Mouse (Mus musculus): ENCODE data around the gene Prkar2a. TPM values are rescaled to one million over a fixed set of nuclear protein-coding genes. Genes with fewer than 3 reads are reported as not detected.
A peak's percentile ranks its signal among the peaks of the same experiment; 100 is the strongest.

Gene Prkar2a
- polyA plus RNA-seq, 1 experiment from 2014 or later, result 27.0 TPM

DNA sequence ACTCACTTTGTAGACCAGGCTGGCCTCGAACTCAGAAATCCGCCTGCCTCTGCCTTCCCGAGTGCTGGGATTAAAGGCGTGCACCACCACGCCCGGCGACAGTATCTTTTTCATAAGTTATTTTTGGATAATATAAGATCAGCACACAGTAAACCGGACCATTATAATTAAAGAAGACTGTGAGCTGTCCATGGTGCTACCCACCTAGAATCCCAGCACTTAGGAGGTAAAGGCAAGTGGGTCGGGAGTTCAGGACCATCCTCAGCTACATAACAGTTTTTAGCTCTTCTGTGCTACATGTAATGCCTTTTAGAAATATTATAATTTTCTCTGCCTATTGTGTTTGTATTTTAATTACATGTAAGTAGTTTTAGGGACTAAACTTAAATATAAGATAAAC is 52.9 kb downstream of the Prkar2a start:
- Histone ChIP-seq H3K9me3 (replicated peaks) (no peaks in the 10 kb centered on the region), H3K4me1 (no peaks in the 10 kb centered on the region), H3K27me3 (ENCODE audit: low read depth, poor library complexity, severe bottlenecking) (no peaks in the 10 kb centered on the region), H3K27ac (no peak overlapping the region), H3K4me3 (no peak overlapping the region), H3K36me3 (peaks cover 57% of the 10 kb centered on the region)
- WGBS, result 90% methylated on average over 9 of the region's 9 CpGs
- DNase-seq (ENCODE audit: low spot score), result no peak

DNA sequence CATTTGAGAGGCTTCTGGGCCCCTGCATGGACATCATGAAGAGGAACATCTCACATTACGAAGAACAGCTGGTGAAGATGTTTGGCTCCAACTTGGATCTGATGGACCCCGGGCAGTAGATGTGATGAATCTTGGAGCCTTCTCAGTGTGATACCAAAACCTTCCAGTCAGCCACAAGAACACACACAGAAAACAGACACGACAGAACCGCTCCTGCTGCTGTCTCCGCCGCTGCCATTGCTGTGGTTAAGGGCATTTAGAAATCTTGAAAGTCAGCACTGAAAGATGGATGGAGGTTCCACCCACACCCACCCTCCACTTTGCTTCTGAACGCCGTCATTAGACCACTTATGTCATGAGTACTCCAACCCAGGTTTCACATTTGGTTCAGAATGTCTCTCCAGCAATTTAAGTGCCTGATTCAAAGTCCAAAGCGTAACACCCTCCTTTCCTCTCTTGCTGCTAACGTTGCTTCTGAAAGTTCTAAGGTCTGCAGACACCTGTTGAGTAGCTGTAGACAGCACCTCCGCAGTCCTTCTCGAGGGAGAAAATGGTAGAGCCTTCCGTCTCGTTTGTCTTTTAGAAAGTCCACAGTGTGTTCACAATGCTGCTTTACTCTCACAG is 57.9 kb downstream of the Prkar2a start:
- H3K4me1 ChIP-seq, result no peaks in the 10 kb centered on the region
- 87% methylated on average over 14 of the region's 14 CpGs for WGBS
- no peaks in the 10 kb centered on the region for H3K9me3 ChIP-seq (replicated peaks)
- peaks cover 67% of the 10 kb centered on the region for H3K36me3 ChIP-seq
- no peaks in the 10 kb centered on the region for H3K27me3 ChIP-seq (ENCODE audit: low read depth, poor library complexity, severe bottlenecking)
- no peak overlapping the region for H3K4me3 ChIP-seq
- no peak overlapping the region for H3K27ac ChIP-seq
- no peak for DNase-seq (ENCODE audit: low spot score)

DNA sequence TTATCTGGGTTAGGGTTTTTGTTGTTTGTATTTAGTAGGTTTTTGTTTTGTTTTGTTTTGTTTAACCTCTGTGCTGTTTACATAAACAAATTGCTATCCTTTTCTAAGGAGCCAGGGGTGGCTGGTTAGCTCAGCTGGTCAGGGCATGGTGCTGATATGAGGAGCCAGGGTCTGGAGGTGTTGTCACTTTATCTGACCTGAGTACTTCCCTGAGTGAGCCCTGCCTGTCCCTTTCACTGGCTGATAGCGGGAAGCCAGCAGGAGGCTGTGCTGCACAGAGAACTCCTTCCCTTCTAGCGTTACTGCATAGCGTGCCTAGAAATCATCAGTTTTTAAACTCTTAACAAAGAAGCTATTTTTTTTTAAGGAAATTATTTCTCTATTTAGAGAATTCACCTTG is 58.6 kb downstream of the Prkar2a start:
- no peak for DNase-seq (ENCODE audit: low spot score)
- Histone ChIP-seq H3K36me3 (peaks cover 60% of the 10 kb centered on the region), H3K27me3 (ENCODE audit: low read depth, poor library complexity, severe bottlenecking) (no peaks in the 10 kb centered on the region), H3K9me3 (replicated peaks) (no peaks in the 10 kb centered on the region), H3K4me1 (no peaks in the 10 kb centered on the region), H3K4me3 (no peak overlapping the region), H3K27ac (no peak overlapping the region)
- WGBS, result 87% methylated on average over 3 of the region's 3 CpGs

- no peaks in the 10 kb centered on the region for H3K9me3 ChIP-seq (replicated peaks)
- no peaks in the 10 kb centered on the region for H3K27me3 ChIP-seq (ENCODE audit: low read depth, poor library complexity, severe bottlenecking)
- H3K4me1 ChIP-seq, result no peaks in the 10 kb centered on the region
- 83% methylated on average over 11 of the region's 11 CpGs for WGBS
- no peak for DNase-seq (ENCODE audit: low spot score)
- peaks cover 52% of the 10 kb centered on the region for H3K36me3 ChIP-seq
- H3K27ac ChIP-seq, result no peak overlapping the region
- H3K4me3 ChIP-seq, result no peak overlapping the region
Observed at GRCm38 (mm10) chr9:108748600-108749183, 59.6 kb downstream of the Prkar2a start.

GRCm38 (mm10) chr9:108750616-108751015 is 61.5 kb downstream of the Prkar2a start:
- Histone ChIP-seq H3K9me3 (replicated peaks) (no peaks in the 10 kb centered on the region), H3K27me3 (ENCODE audit: low read depth, poor library complexity, severe bottlenecking) (no peaks in the 10 kb centered on the region), H3K4me1 (no peaks in the 10 kb centered on the region), H3K4me3 (no peak overlapping the region), H3K27ac (no peak overlapping the region), H3K36me3 (peaks cover 35% of the 10 kb centered on the region)
- 87% methylated on average over 11 of the region's 11 CpGs for WGBS
- no peak for DNase-seq (ENCODE audit: low spot score)

DNA sequence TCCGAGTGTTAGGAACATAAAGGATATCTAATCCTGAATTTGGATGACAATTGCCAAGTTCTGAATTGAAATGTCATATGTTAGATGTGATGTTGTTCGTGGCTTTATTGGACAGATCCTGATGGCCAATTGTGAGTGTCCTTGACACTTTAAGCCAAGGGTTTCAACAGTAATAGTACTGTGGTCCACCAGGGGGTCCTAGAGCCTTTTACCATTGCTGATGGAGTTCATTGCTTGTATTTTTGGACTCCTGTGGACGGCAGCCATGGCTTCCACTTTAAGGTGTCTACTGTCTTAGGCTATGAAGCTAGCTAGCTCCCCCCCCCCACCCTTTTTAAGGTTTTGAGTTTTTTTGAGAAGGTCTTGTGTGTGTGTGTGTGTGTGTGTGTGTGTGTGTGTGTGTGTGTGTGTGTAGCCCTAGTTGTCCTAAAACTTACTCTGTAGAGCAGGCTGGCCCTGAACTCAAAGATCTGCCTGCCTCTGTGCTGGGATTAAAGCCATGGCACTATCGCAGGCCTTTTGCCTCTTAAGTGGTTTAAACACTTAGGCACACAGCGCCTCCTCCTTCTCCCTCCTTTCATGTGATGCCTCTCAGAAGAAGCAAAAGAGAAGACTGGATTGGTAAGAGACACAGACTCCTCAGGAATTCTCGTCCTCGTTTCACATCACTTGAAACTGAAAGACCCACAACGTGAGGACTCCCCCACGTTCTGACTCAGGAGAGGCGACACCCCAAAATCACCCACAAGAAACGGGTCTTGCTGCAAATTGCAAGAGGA is 63.2 kb downstream of the Prkar2a start:
- peaks cover 18% of the 10 kb centered on the region for H3K36me3 ChIP-seq
- H3K4me1 ChIP-seq, result no peaks in the 10 kb centered on the region
- H3K27ac ChIP-seq, result no peak overlapping the region
- no peak for DNase-seq (ENCODE audit: low spot score)
- no peaks in the 10 kb centered on the region for H3K27me3 ChIP-seq (ENCODE audit: low read depth, poor library complexity, severe bottlenecking)
- H3K4me3 ChIP-seq, result no peak overlapping the region
- H3K9me3 ChIP-seq (replicated peaks), result no peaks in the 10 kb centered on the region
- 92% methylated on average over 11 of the region's 11 CpGs for WGBS

DNA sequence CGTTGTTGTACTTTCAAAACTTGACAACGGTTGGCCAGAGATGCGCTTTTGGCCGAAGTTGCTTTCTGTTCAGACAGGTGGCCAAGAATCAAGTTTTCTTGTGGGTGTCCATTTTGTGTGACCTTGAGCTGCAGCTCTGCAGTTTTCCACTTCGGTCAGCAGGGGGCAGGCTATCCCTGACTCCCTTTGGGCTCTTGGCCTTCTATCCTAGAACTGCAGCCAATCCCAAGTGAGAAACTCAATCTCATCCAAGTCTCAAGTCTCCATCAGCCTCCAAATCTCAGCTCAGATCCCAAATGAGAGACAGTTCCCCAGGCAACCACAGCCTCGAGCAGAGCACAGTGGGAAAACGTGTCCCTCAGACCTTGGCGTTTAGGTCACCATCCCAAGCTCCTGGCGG is 64.2 kb downstream of the Prkar2a start:
- H3K36me3 ChIP-seq, result peaks cover 8% of the 10 kb centered on the region; the same call in 1 of the 2 replicates
- H3K27ac ChIP-seq, result no peak overlapping the region
- H3K4me1 ChIP-seq, result no peaks in the 10 kb centered on the region
- WGBS, result 74% methylated on average over 9 of the region's 9 CpGs
- no peaks in the 10 kb centered on the region for H3K9me3 ChIP-seq (replicated peaks)
- DNase-seq (ENCODE audit: low spot score), result peak; percentile 57
- no peak overlapping the region for H3K4me3 ChIP-seq
- H3K27me3 ChIP-seq (ENCODE audit: low read depth, poor library complexity, severe bottlenecking), result no peaks in the 10 kb centered on the region

GRCm38 (mm10) chr9:108753976-108754375 is 64.9 kb downstream of the Prkar2a start:
- DNase-seq (ENCODE audit: low spot score), result no peak
- Histone ChIP-seq H3K36me3 (peaks cover 1% of the 10 kb centered on the region; the same call in 1 of the 2 replicates), H3K9me3 (replicated peaks) (no peaks in the 10 kb centered on the region), H3K4me1 (no peaks in the 10 kb centered on the region), H3K4me3 (no peak overlapping the region), H3K27me3 (ENCODE audit: low read depth, poor library complexity, severe bottlenecking) (no peaks in the 10 kb centered on the region), H3K27ac (no peak overlapping the region)
- 98% methylated on average over 3 of the region's 3 CpGs for WGBS

DNA sequence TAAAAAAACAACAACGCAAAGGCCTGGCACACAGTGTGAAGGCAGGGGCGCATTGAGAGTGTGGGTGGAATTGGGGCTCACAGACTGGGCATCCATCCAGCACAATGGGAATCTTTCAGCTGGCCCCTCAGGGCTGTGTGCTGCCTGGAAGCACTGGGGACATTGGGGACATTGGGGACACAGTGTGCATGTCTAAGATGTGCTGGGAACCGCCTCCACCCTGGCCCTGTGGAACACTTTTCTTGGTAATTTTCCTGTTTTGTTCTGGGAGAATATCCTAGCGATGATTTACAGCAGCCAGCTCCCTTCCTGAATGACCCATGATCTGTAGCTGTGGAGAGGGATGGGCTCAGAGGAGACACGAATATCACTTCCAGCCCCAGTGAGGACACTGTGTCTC is 65.3 kb downstream of the Prkar2a start:
- WGBS, result 93% methylated on average over 5 of the region's 5 CpGs
- Histone ChIP-seq H3K36me3 (no peaks in the 10 kb centered on the region), H3K4me3 (no peak overlapping the region), H3K27ac (no peak overlapping the region), H3K4me1 (no peaks in the 10 kb centered on the region), H3K27me3 (ENCODE audit: low read depth, poor library complexity, severe bottlenecking) (no peaks in the 10 kb centered on the region), H3K9me3 (replicated peaks) (no peaks in the 10 kb centered on the region)
- DNase-seq (ENCODE audit: low spot score), result no peak

- Histone ChIP-seq H3K4me3 (no peak overlapping the region), H3K36me3 (no peaks in the 10 kb centered on the region), H3K27me3 (ENCODE audit: low read depth, poor library complexity, severe bottlenecking) (no peaks in the 10 kb centered on the region), H3K9me3 (replicated peaks) (no peaks in the 10 kb centered on the region), H3K4me1 (no peaks in the 10 kb centered on the region), H3K27ac (no peak overlapping the region)
- WGBS, result 78% methylated on average over 6 of the region's 6 CpGs
- DNase-seq (ENCODE audit: low spot score), result no peak
Observed at GRCm38 (mm10) chr9:108757406-108757805, 68.3 kb downstream of the Prkar2a start.

GRCm38 (mm10) chr9:108759121-108759520 is 70.0 kb downstream of the Prkar2a start:
- H3K27ac ChIP-seq, result no peak overlapping the region
- no peaks in the 10 kb centered on the region for H3K9me3 ChIP-seq (replicated peaks)
- H3K4me1 ChIP-seq, result no peaks in the 10 kb centered on the region
- DNase-seq (ENCODE audit: low spot score), result no peak
- H3K27me3 ChIP-seq (ENCODE audit: low read depth, poor library complexity, severe bottlenecking), result no peaks in the 10 kb centered on the region
- 96% methylated on average over 20 of the region's 20 CpGs for WGBS
- H3K36me3 ChIP-seq, result no peaks in the 10 kb centered on the region
- H3K4me3 ChIP-seq, result no peak overlapping the region

DNA sequence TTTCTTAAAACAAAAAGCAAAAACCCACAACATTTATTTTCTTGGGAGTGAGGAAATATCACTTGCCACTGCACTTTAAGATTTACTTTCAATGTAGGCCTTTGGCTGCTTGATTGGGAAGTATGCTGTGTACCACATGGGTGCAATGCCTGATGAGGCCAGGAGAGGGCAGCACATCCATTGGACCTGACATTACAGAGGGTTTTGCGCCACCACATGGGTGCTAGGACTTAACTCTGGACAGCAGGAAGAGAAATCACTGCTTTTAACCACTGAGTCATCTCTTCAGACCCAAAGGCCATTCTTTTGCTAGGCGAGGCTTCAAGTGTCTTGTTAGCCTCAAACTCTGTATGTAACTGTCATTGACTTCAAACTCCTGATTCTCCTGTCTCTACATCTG is 70.7 kb downstream of the Prkar2a start:
- no peaks in the 10 kb centered on the region for H3K9me3 ChIP-seq (replicated peaks)
- peak; percentile 45 for DNase-seq (ENCODE audit: low spot score)
- H3K27me3 ChIP-seq (ENCODE audit: low read depth, poor library complexity, severe bottlenecking), result no peaks in the 10 kb centered on the region
- no peaks in the 10 kb centered on the region for H3K4me1 ChIP-seq
- H3K27ac ChIP-seq, result no peak overlapping the region
- H3K4me3 ChIP-seq, result no peak overlapping the region
- WGBS, result 43% methylated on average over 2 of the region's 2 CpGs
- H3K36me3 ChIP-seq, result no peaks in the 10 kb centered on the region

DNA sequence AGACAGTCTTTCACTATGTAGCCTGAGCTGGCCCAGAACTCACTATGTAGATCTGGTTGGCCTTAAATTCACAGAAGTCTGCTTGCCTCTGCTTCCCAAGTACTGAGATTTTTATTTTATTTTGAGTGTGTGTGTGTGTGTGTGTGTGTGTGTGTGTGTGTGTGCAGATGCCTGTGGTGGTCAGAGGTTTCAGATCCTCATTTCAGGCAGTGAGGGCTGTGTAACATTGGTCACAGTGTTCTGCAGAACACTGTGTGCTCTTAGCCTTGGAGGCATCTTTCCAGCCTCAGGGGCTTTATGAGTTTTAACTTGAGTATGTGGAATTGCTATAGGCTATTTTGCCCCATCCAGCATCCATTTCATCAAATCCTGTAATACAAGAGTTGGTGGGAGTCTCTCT is 72.4 kb downstream of the Prkar2a start:
- Histone ChIP-seq H3K9me3 (replicated peaks) (no peaks in the 10 kb centered on the region), H3K4me3 (no peak overlapping the region), H3K27ac (no peak overlapping the region), H3K27me3 (ENCODE audit: low read depth, poor library complexity, severe bottlenecking) (no peaks in the 10 kb centered on the region), H3K4me1 (no peaks in the 10 kb centered on the region), H3K36me3 (no peaks in the 10 kb centered on the region)
- DNase-seq (ENCODE audit: low spot score), result no peak

Data from limb, embryonic 10.5 days (tissue).